Mouse (Mus musculus) heart, embryonic 14.5 days (tissue): Measurements from ENCODE around the gene Sertad4. TPM values are rescaled to one million over a fixed set of nuclear protein-coding genes. Genes with fewer than 3 reads are reported as not detected.

ENCODE experiments used
- ATAC-seq: fragments of 200-750 bp; cut with Nextera tagmentation; 2 replicates; pipeline ENCODE4 v1.8.0; 2017; ENCODE audit warnings: low read depth, moderate TSS enrichment; ENCODE audit not compliant: insufficient number of reproducible peaks, insufficient read depth, low FRiP score
- H3K27ac ChIP-seq, 2 experiments: fragments of 200-500 bp in 1 of 2; fragments of 300-500 bp in 1 of 2; sonication (generic) in 1 of 2; replicated peaks in 1 of 2; 2 replicates each; pipeline ENCODE4 v1.5.1; 2012 to 2014; ENCODE audit warnings: low read depth in 2 of 2, low read length in 2 of 2, control low read depth in 1 of 2, mild to moderate bottlenecking in 1 of 2, mixed read lengths in 1 of 2; ENCODE audit not compliant: control insufficient read depth in 1 of 2, insufficient read depth in 1 of 2
- H3K27me3 ChIP-seq: fragments of 300-500 bp; sonication (generic); 2 replicates; pipeline ENCODE4 v1.6.1; 2014; ENCODE audit warnings: mild to moderate bottlenecking, low read length, control low read depth; ENCODE audit not compliant: control insufficient read depth, insufficient read depth
- H3K36me3 ChIP-seq: fragments of 300-500 bp; sonication (generic); 2 replicates; pipeline ENCODE4 v1.6.1; 2014; ENCODE audit warnings: mild to moderate bottlenecking, control low read depth, low read length, mixed read lengths; ENCODE audit not compliant: control insufficient read depth, insufficient read depth
- H3K4me1 ChIP-seq, 2 experiments: fragments of 200-500 bp in 1 of 2; fragments of 300-500 bp in 1 of 2; sonication (generic) in 1 of 2; 2 replicates each; pipeline ENCODE4 v1.6.1; 2012 to 2014; ENCODE audit warnings: low read length in 2 of 2, control low read depth in 1 of 2, mixed read lengths in 1 of 2; ENCODE audit not compliant: control insufficient read depth in 2 of 2, insufficient read depth in 2 of 2
- H3K4me2 ChIP-seq: fragments of 300-500 bp; sonication (generic); 2 replicates; pipeline ENCODE4 v1.6.1; 2014; ENCODE audit warnings: mild to moderate bottlenecking, low read length
- H3K4me3 ChIP-seq, 2 experiments: fragments of 200-500 bp in 1 of 2; fragments of 300-500 bp in 1 of 2; sonication (generic) in 1 of 2; 2 replicates each; pipeline ENCODE4 v1.5.1; 2012 to 2014; ENCODE audit warnings: low read length in 2 of 2, mild to moderate bottlenecking in 2 of 2, control low read depth in 1 of 2, low read depth in 1 of 2, moderate library complexity in 1 of 2; ENCODE audit not compliant: control insufficient read depth in 1 of 2, insufficient read depth in 1 of 2
- H3K9ac ChIP-seq: fragments of 300-500 bp; sonication (generic); 2 replicates; pipeline ENCODE4 v1.6.1; 2014; ENCODE audit warnings: mild to moderate bottlenecking, low read length
- H3K9me3 ChIP-seq: fragments of 300-500 bp; sonication (generic); 2 replicates; pipeline ENCODE4 v1.6.1; 2016; ENCODE audit warnings: low read length, control low read depth; ENCODE audit not compliant: control insufficient read depth
- WGBS: fragments of 180-500 bp; shearing (Covaris S2); extraction: QIAGEN DNeasy Blood & Tissue Kit; methylation state at CpG from one replicate; pipeline ENCODE4 v1.1.7; 2014; 5-methylcytosine and 5-hydroxymethylcytosine counted together
- polyA plus RNA-seq: library from polyadenylated mRNA; unstranded; fragments of >200 nt; fragmentation: Nextera tagmentation; extraction: Ambion mirVana; gene quantifications from 2 replicates; pipeline ENCODE4 v1.2.1, GENCODE M21; 2014

The Sertad4 gene
- polyA plus RNA-seq, 1 experiment from 2014 or later, result 17.0 TPM

- H3K27ac ChIP-seq, result peak overlapping the region; percentile 69 to 78
- H3K36me3 ChIP-seq, result peaks cover 23% of the 10 kb centered on the region
- no peaks in the 10 kb centered on the region for H3K9me3 ChIP-seq
- 0 out of 2 replicates have a peak overlapping the region, but pooled peaks have one; percentile 23 for H3K9ac ChIP-seq
- H3K27me3 ChIP-seq, result peaks cover 16% of the 10 kb centered on the region; the same call in 1 of the 2 replicates
- H3K4me3 ChIP-seq, result no peak overlapping the region
- ATAC-seq, result no peak
- H3K4me1 ChIP-seq, result peaks cover 15 to 18% of the 10 kb centered on the region in 2 experiments
- H3K4me2 ChIP-seq, result peak overlapping the region; percentile 99
Measured at GRCm38 (mm10) chr1:192852047-192852446, 3.5 kb downstream of the Sertad4 start.

- peaks cover 16% of the 10 kb centered on the region; the same call in 1 of the 2 replicates for H3K27me3 ChIP-seq
- no peak overlapping the region for H3K9ac ChIP-seq
- H3K36me3 ChIP-seq, result peaks cover 27% of the 10 kb centered on the region
- peaks cover 15 to 18% of the 10 kb centered on the region in 2 experiments for H3K4me1 ChIP-seq
- no peaks in the 10 kb centered on the region for H3K9me3 ChIP-seq
- WGBS, result 7% methylated on average over 6 of the region's 6 CpGs
- H3K27ac ChIP-seq, result peak overlapping the region; percentile 69 to 78
- peak overlapping the region; percentile 99 for H3K4me2 ChIP-seq
- peak; percentile 66 for ATAC-seq
- H3K4me3 ChIP-seq, result no peak overlapping the region
Measured at GRCm38 (mm10) chr1:192851640-192852039, 3.9 kb downstream of the Sertad4 start.

GRCm38 (mm10) chr1:192851126-192851525, 4.4 kb downstream of the Sertad4 start:
- peaks cover 15 to 18% of the 10 kb centered on the region in 2 experiments for H3K4me1 ChIP-seq

GRCm38 (mm10) chr1:192849616-192850015, 5.9 kb downstream of the Sertad4 start:
- peaks cover 11% of the 10 kb centered on the region; the same call in 1 of the 2 replicates for H3K27me3 ChIP-seq
- no peaks in the 10 kb centered on the region for H3K9me3 ChIP-seq
- H3K9ac ChIP-seq, result no peak overlapping the region
- H3K4me2 ChIP-seq, result no peak overlapping the region
- H3K4me1 ChIP-seq, result peaks cover 15 to 18% of the 10 kb centered on the region in 2 experiments
- no peak overlapping the region for H3K27ac ChIP-seq
- H3K36me3 ChIP-seq, result peaks cover 44% of the 10 kb centered on the region
- WGBS, result 66% methylated on average over 5 of the region's 5 CpGs
- no peak overlapping the region for H3K4me3 ChIP-seq
- ATAC-seq, result no peak

More at GRCm38 (mm10) chr1:192851126-192851525, 4.4 kb downstream of the Sertad4 start:
- peaks cover 32% of the 10 kb centered on the region for H3K36me3 ChIP-seq
- H3K27ac ChIP-seq, result peak overlapping the region; percentile 69 to 78
- peak overlapping the region; percentile 44 for H3K4me2 ChIP-seq
- peaks cover 16% of the 10 kb centered on the region; the same call in 1 of the 2 replicates for H3K27me3 ChIP-seq
- H3K4me3 ChIP-seq, result no peak overlapping the region
- peak overlapping the region; percentile 32; the same call in 1 of the 2 replicates for H3K9ac ChIP-seq
- 10% methylated on average over 2 of the region's 2 CpGs for WGBS
- no peak for ATAC-seq
- no peaks in the 10 kb centered on the region for H3K9me3 ChIP-seq

- H3K4me2 ChIP-seq, result no peak overlapping the region
- H3K4me1 ChIP-seq, result peaks cover 13% of the 10 kb centered on the region in 2 experiments
- H3K9me3 ChIP-seq, result no peaks in the 10 kb centered on the region
- H3K4me3 ChIP-seq, result no peak overlapping the region
- ATAC-seq, result no peak
- no peak overlapping the region for H3K27ac ChIP-seq
- 78% methylated on average over 3 of the region's 3 CpGs for WGBS
- peaks cover 49% of the 10 kb centered on the region for H3K36me3 ChIP-seq
- no peaks in the 10 kb centered on the region for H3K27me3 ChIP-seq
- no peak overlapping the region for H3K9ac ChIP-seq
Measured at GRCm38 (mm10) chr1:192847254-192847653, 8.3 kb downstream of the Sertad4 start.

GRCm38 (mm10) chr1:192841094-192841813, 14.3 kb downstream of the Sertad4 start:
- Histone ChIP-seq H3K27ac (0 out of 4 replicates have a peak overlapping the region, but pooled peaks of 1 of the 2 experiments have one; percentile 9), H3K27me3 (no peaks in the 10 kb centered on the region; the same call in 1 of the 2 replicates), H3K4me3 (no peak overlapping the region), H3K4me1 (no peaks in the 10 kb centered on the region; a peak in 1 of 4 replicates), H3K36me3 (peaks cover 18% of the 10 kb centered on the region), H3K9me3 (no peaks in the 10 kb centered on the region), H3K4me2 (no peak overlapping the region), H3K9ac (no peak overlapping the region)
- no peak for ATAC-seq
- 57% methylated on average over 9 of the region's 9 CpGs for WGBS

GRCm38 (mm10) chr1:192840655-192841054, 14.9 kb downstream of the Sertad4 start:
- Histone ChIP-seq H3K4me2 (no peak overlapping the region), H3K27me3 (peaks cover 4% of the 10 kb centered on the region; the same call in 1 of the 2 replicates), H3K27ac (no peak overlapping the region), H3K4me1 (no peaks in the 10 kb centered on the region; a peak in 1 of 4 replicates), H3K9ac (no peak overlapping the region), H3K36me3 (peaks cover 14% of the 10 kb centered on the region), H3K4me3 (no peak overlapping the region), H3K9me3 (no peaks in the 10 kb centered on the region)
- ATAC-seq, result no peak
- 72% methylated on average over 2 of the region's 2 CpGs for WGBS
